Mouse (Mus musculus): ENCODE measurements around the gene Lgi2.

The Lgi2 gene

GRCm38 (mm10) chr5:52565813-52566531 lies at the start of gene Lgi2:
TSS of gene Lgi2 (minus strand) at chr5:52566462.
- DNase-seq (ENCODE audit: low spot score) = peak; percentile 62

DNA sequence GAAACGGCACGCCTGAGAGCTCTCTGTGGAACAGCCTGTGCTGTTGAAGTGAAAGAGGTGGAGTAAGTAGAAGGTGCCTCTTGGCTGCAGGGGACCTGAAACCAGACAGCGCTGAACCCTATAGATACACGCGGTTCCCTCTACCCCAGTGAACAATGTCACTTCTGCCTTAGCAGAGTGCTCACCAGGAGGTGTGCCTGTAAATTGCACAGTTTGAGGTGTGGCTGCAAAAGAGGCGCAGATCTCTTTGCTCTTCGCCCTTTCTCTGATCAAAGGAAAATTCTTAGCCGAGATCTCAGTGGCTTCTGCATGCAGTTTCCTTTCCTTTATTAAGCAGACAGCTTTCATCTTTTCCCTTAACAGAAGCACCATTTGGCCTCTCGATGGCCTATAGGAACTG lies 49.2 kb upstream of the Lgi2 start:
- no peak for DNase-seq (ENCODE audit: low spot score)

- DNase-seq (ENCODE audit: low spot score) = no peak
Measured at GRCm38 (mm10) chr5:52614686-52615085, 48.4 kb upstream of the Lgi2 start.

DNA sequence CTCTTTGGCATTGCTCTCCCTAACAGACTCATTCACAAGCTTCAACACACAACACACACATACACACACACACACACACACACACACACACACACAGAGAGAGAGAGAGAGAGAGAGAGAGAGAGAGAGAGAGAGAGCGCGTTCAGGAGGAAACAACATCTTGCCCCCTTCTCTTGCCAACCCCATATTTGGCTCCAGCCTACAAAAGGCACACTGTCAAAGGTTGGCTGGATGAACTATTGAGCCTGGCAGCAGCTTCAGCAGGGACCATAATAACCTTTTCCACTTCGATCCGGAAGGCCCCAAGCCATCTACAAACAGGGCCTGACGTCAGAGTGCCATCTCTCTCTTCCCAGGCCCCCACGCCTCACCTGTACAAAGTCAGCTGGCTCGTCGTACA lies 46.5 kb upstream of the Lgi2 start:
- no peak for DNase-seq (ENCODE audit: low spot score)

DNA sequence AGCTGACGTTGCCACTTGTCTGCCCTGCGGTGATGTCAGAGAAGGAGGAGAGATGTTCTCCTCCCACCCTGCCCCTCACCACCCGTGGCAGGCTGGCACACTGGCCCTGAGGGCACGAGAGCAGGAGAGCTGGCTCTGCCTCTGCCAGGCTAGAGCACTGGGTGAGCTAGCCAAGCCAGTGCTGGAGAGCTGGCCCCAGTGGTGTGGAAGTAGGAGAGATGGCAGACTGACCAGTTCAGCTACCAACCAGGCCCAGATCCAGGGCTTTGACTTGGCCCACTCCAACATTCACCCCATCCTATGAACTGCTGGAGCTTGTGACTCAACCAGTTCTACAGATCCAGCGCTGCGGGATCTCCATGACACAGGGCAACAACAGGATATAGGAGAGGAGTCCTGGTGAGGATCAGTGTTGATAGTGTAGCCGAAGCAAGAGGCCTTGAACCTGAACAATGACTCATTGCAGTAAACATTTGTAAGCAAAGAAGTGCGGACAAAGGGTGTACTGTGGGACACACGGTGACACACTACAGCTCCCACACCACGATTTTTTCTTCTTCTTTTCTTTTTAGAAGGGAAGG lies 45.1 kb upstream of the Lgi2 start:
- no peak for DNase-seq (ENCODE audit: low spot score)

DNA sequence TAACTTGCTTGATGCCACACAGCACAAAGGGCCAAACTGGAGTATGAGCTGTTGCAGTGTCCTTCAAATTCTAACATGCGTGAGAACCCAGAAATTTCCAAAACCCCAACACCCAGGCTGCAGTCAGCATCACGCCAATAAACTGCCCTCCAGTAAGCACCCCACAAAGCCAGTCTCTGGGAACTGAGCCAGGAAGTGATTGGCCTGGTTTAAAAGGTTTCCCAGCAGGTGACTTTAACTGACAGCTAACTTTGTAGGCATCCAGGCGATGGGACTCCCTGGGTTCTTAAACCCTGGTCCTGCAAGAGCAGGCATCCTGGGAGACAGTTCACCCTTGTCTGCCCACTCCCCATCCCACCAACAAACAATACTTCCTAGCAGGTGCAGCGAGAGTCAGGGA lies 44.0 kb upstream of the Lgi2 start:
- DNase-seq (ENCODE audit: low spot score) = no peak

- no peak for DNase-seq (ENCODE audit: low spot score)
Measured at GRCm38 (mm10) chr5:52609672-52610071, 43.4 kb upstream of the Lgi2 start.

GRCm38 (mm10) chr5:52604582-52605041 lies 38.4 kb upstream of the Lgi2 start:
- DNase-seq (ENCODE audit: low spot score) = no peak

- DNase-seq (ENCODE audit: low spot score) = no peak
Measured at GRCm38 (mm10) chr5:52590612-52591011, 24.4 kb upstream of the Lgi2 start.

DNA sequence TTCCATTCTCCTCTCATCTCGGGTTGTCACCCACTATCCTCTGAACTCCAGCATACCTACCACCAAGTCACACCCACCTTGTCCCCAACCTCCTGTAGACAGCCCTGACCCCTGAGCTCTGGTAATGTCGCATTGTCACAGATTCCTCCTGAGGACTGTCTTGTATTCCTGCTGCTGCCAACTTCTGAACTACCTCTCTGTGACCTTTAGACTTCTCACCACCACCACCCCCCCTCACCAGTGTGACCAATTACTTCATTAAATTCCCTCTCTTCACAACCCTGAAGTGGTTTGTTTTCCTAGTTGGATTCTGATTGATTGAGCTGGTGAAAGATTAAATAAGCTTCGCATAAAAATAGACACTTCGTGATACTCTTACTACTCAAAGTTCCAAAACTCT lies 22.4 kb upstream of the Lgi2 start:
- no peak for DNase-seq (ENCODE audit: low spot score)

GRCm38 (mm10) chr5:52587291-52587733 lies 21.1 kb upstream of the Lgi2 start:
- no peak for DNase-seq (ENCODE audit: low spot score)

GRCm38 (mm10) chr5:52572572-52572971 lies 6.3 kb upstream of the Lgi2 start:
- no peak for DNase-seq (ENCODE audit: low spot score)

GRCm38 (mm10) chr5:52570746-52571145 lies 4.5 kb upstream of the Lgi2 start:
- no peak for DNase-seq (ENCODE audit: low spot score)

- DNase-seq (ENCODE audit: low spot score) = peak; percentile 42
Measured at GRCm38 (mm10) chr5:52565214-52565812, 949 bp downstream of the Lgi2 start.

- no peak for DNase-seq (ENCODE audit: low spot score)
Measured at GRCm38 (mm10) chr5:52564351-52564750, 1.9 kb downstream of the Lgi2 start.

DNA sequence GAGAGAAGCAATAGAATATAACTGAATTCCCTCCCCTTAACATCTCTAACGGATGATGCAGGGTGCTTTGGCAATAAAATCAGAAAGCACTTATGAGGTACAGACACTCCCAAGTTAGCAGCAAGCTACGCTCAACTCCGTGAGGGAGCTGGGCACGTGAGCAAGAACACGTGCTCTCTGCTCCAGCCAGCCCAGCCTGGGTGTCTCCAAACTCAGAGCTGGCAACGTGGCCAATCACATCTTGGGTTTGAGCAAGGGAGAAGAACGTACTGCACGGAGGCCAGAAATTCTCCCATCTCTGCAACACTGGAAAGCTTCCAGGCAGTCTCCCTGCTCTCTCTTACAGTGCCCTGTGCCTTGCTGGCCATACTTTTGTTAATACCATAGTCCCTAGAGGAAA lies 6.0 kb downstream of the Lgi2 start:
- DNase-seq (ENCODE audit: low spot score) = no peak

DNA sequence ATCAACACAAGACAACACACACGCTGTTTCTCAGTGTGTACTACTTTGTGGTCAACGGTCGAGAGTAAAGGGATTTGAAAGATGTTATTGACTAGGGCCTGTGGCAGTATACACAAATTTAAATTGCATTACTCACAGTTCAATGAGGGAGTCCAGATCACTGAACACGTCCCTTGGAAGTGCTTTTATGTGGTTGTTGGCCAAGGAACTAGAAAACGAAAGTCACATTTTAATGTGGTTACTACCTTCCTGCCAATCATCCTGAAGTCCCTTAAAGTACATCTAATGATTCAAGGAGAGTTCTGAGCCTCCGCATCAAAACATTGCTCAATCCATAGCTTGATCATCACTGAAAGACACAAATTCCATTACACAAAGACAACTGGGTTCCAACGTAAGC lies 10.7 kb downstream of the Lgi2 start:
- DNase-seq (ENCODE audit: low spot score) = peak; percentile 10

GRCm38 (mm10) chr5:52551318-52551632 lies 15.0 kb downstream of the Lgi2 start:
- DNase-seq (ENCODE audit: low spot score) = no peak

DNA sequence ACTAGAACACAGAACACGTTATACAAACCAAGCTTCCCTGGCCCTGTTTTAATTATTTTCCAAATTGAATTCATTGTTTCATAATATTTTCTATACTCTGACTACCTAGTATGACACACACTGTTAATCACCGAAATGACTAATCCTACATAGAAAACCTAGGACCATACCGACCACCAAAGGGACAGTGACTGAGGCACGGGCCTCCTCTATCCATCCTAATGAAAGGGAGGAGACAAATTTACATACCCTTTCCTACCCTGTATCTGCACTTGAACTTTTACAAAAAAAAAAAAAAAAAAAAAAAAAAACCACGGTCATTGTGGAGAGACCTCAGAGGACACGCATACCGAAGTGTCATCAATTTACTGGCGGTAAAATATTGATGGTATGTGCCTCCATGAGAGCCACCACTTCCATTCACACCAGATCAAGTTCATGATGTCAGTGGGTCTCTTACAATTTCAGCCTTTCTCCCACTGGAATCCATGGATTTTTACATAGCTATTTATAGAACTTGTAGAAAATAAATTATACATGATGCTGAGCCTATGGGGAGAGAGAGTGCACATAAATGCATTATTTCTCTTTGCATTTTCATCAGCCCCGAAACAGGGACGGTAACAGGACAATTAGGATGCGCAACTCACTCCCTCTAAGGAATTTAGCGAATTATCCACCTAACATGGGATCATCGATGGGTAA lies 15.5 kb downstream of the Lgi2 start:
- DNase-seq (ENCODE audit: low spot score) = peak; percentile 49

DNA sequence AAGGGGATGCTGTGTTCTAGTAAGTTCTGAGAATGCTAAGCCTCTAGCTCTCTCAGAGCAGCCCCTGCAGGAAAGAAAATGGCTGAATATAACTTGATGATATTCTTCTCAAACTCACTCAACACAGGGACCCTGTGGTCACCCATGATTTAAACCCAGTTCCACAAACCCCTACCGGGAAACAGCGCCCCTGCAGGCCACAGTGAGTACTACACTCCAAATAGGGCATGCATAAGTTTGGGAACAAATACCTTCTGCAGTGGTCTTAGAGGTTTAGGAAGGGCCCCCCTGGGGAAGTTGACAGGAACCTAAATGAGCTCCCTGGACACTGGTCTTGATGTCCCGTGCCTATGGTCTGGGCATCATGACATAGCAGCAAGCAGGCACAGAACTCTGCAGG lies 19.3 kb downstream of the Lgi2 start:
- peak; percentile 43 for DNase-seq (ENCODE audit: low spot score)

DNA sequence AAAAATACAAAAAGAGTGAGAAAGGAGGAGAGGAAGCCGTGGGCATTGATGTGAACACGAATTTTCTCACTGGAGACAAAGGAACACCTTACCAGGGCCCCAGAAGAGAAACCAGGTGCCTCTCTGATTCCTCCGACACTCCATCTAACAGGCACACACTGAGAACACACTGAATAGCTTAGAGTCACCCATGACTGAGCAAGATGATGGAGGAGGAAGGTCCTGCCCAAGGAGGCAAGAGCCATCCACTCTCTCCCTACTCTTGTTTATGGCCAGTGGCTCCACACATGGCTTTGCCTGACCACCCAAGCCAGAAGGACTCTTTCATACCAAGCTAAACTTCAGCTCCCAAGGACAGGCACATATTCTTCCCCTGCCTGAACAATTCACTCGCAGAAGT lies 22.5 kb downstream of the Lgi2 start:
- DNase-seq (ENCODE audit: low spot score) = no peak

DNA sequence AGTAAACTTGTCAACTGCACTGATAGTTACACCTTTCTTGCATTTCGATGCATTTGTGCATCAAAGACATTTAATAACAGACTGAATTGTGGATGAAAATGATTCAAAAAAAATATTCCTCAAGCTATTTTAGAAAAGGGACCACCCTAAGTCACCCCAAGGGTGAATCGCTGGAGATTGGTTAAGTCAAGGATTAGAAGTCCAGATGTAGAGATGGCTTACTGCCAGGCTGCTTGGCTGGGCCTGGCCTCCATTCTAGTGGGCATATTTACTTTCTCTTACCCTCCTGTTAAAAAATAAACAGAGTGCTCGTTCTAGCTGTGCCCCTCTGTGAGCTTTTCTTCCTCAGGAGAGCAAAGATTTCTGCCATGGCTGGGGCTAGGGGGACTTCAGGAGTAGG lies 26.1 kb downstream of the Lgi2 start:
- DNase-seq (ENCODE audit: low spot score) = no peak

GRCm38 (mm10) chr5:52539483-52539882 lies 26.8 kb downstream of the Lgi2 start:
- DNase-seq (ENCODE audit: low spot score) = no peak
